Mouse (Mus musculus): ENCODE data around the gene Rap2a. TPM values are rescaled to one million over a fixed set of nuclear protein-coding genes. Genes with fewer than 3 reads are reported as not detected.

The Rap2a gene
- polyA plus RNA-seq, 1 experiment from 2014 or later = 24.6 TPM

- Histone ChIP-seq H3K9me3 (no peaks in the 10 kb centered on the region), H3K4me2 (peak overlapping the region; percentile 59), H3K4me3 (peak overlapping the region; percentile 85; the same call in 1 of the 2 replicates), H3K27me3 (no peaks in the 10 kb centered on the region), H3K9ac (peak overlapping the region; percentile 73; the same call in 1 of the 2 replicates), H3K27ac (replicated peaks) (peak overlapping the region; percentile 99), H3K36me3 (no peaks in the 10 kb centered on the region), H3K4me1 (replicated peaks) (peaks cover 25% of the 10 kb centered on the region)
- WGBS = 73% methylated on average over 7 of the region's 7 CpGs
- ATAC-seq (ENCODE audit: low FRiP score, low read depth) = no peak
Observed at GRCm38 (mm10) chr14:120476186-120476697, 2.0 kb upstream of the Rap2a start.

- WGBS = under 1% methylated on average over 45 of the region's 46 CpGs
- peaks cover 35% of the 10 kb centered on the region for H3K4me1 ChIP-seq (replicated peaks)
- H3K4me2 ChIP-seq = peak overlapping the region; percentile 61
- peak overlapping the region; percentile 99 for H3K27ac ChIP-seq (replicated peaks)
- peak; percentile 97 for ATAC-seq (ENCODE audit: low FRiP score, low read depth)
- H3K9ac ChIP-seq = peak overlapping the region; percentile 73
- no peaks in the 10 kb centered on the region for H3K36me3 ChIP-seq
- no peaks in the 10 kb centered on the region for H3K9me3 ChIP-seq
- H3K27me3 ChIP-seq = no peaks in the 10 kb centered on the region
- peak overlapping the region; percentile 85 for H3K4me3 ChIP-seq
Observed at GRCm38 (mm10) chr14:120477288-120477981, 809 bp upstream of the Rap2a start.

- H3K36me3 ChIP-seq = no peaks in the 10 kb centered on the region
- H3K4me1 ChIP-seq (replicated peaks) = peaks cover 35% of the 10 kb centered on the region
- no peaks in the 10 kb centered on the region for H3K27me3 ChIP-seq
- ATAC-seq (ENCODE audit: low FRiP score, low read depth) = no peak; the same call in 1 of the 2 replicates
- WGBS = under 1% methylated on average over 60 of the region's 62 CpGs
- H3K4me2 ChIP-seq = peak overlapping the region; percentile 61
- peak overlapping the region; percentile 99 for H3K27ac ChIP-seq (replicated peaks)
- peak overlapping the region; percentile 85 for H3K4me3 ChIP-seq
- no peaks in the 10 kb centered on the region for H3K9me3 ChIP-seq
- H3K9ac ChIP-seq = peak overlapping the region; percentile 91
Observed at GRCm38 (mm10) chr14:120478641-120479341, 547 bp downstream of the Rap2a start.

GRCm38 (mm10) chr14:120480341-120480900, 2.2 kb downstream of the Rap2a start:
- Histone ChIP-seq H3K4me2 (peak overlapping the region; percentile 61), H3K36me3 (no peaks in the 10 kb centered on the region), H3K4me1 (replicated peaks) (peaks cover 35% of the 10 kb centered on the region), H3K27me3 (no peaks in the 10 kb centered on the region), H3K27ac (replicated peaks) (no peak overlapping the region), H3K9me3 (no peaks in the 10 kb centered on the region), H3K4me3 (peak overlapping the region; percentile 23), H3K9ac (no peak overlapping the region)
- WGBS = 85% methylated on average over 8 of the region's 8 CpGs
- ATAC-seq (ENCODE audit: low FRiP score, low read depth) = no peak

- Histone ChIP-seq H3K4me3 (no peak overlapping the region), H3K9me3 (no peaks in the 10 kb centered on the region), H3K27ac (replicated peaks) (no peak overlapping the region), H3K9ac (no peak overlapping the region), H3K27me3 (no peaks in the 10 kb centered on the region), H3K4me2 (peak overlapping the region; percentile 61), H3K36me3 (no peaks in the 10 kb centered on the region), H3K4me1 (replicated peaks) (peaks cover 35% of the 10 kb centered on the region)
- WGBS = 94% methylated on average over 4 of the region's 4 CpGs
- ATAC-seq (ENCODE audit: low FRiP score, low read depth) = no peak
Observed at GRCm38 (mm10) chr14:120480927-120481326, 2.7 kb downstream of the Rap2a start.

- Histone ChIP-seq H3K4me1 (replicated peaks) (peaks cover 26% of the 10 kb centered on the region), H3K9ac (no peak overlapping the region), H3K27me3 (no peaks in the 10 kb centered on the region), H3K27ac (replicated peaks) (no peak overlapping the region), H3K36me3 (no peaks in the 10 kb centered on the region), H3K4me2 (no peak overlapping the region), H3K4me3 (no peak overlapping the region), H3K9me3 (no peaks in the 10 kb centered on the region)
- 90% methylated on average over 5 of the region's 5 CpGs for WGBS
- ATAC-seq (ENCODE audit: low FRiP score, low read depth) = no peak
Observed at GRCm38 (mm10) chr14:120484561-120484960, 6.3 kb downstream of the Rap2a start.

- Histone ChIP-seq H3K4me2 (no peak overlapping the region), H3K27ac (replicated peaks) (no peak overlapping the region), H3K27me3 (no peaks in the 10 kb centered on the region), H3K9ac (no peak overlapping the region), H3K9me3 (no peaks in the 10 kb centered on the region), H3K4me3 (no peak overlapping the region), H3K36me3 (no peaks in the 10 kb centered on the region), H3K4me1 (replicated peaks) (peaks cover 11% of the 10 kb centered on the region; the same call in 1 of the 2 replicates)
- 68% methylated on average over 5 of the region's 5 CpGs for WGBS
- no peak for ATAC-seq (ENCODE audit: low FRiP score, low read depth)
Observed at GRCm38 (mm10) chr14:120496284-120496683, 18.0 kb downstream of the Rap2a start.

GRCm38 (mm10) chr14:120496827-120497226, 18.6 kb downstream of the Rap2a start:
- no peaks in the 10 kb centered on the region for H3K36me3 ChIP-seq
- H3K9ac ChIP-seq = no peak overlapping the region
- no peak overlapping the region for H3K27ac ChIP-seq (replicated peaks)
- ATAC-seq (ENCODE audit: low FRiP score, low read depth) = no peak
- H3K4me2 ChIP-seq = no peak overlapping the region
- peaks cover 11% of the 10 kb centered on the region; the same call in 1 of the 2 replicates for H3K4me1 ChIP-seq (replicated peaks)
- no peaks in the 10 kb centered on the region for H3K27me3 ChIP-seq
- no peak overlapping the region for H3K4me3 ChIP-seq
- no peaks in the 10 kb centered on the region for H3K9me3 ChIP-seq
- WGBS = 80% methylated on average over 5 of the region's 5 CpGs

GRCm38 (mm10) chr14:120499096-120499495, 20.9 kb downstream of the Rap2a start:
- H3K4me2 ChIP-seq = no peak overlapping the region
- H3K4me3 ChIP-seq = no peak overlapping the region
- no peaks in the 10 kb centered on the region for H3K27me3 ChIP-seq
- no peak overlapping the region for H3K27ac ChIP-seq (replicated peaks)
- H3K9me3 ChIP-seq = no peaks in the 10 kb centered on the region
- H3K9ac ChIP-seq = no peak overlapping the region
- ATAC-seq (ENCODE audit: low FRiP score, low read depth) = no peak
- WGBS = 94% methylated on average over 10 of the region's 10 CpGs
- H3K4me1 ChIP-seq (replicated peaks) = peaks cover 11% of the 10 kb centered on the region; the same call in 1 of the 2 replicates
- no peaks in the 10 kb centered on the region for H3K36me3 ChIP-seq

GRCm38 (mm10) chr14:120499601-120500000, 21.4 kb downstream of the Rap2a start:
- Histone ChIP-seq H3K27me3 (no peaks in the 10 kb centered on the region), H3K27ac (replicated peaks) (no peak overlapping the region), H3K4me3 (no peak overlapping the region), H3K9me3 (no peaks in the 10 kb centered on the region), H3K9ac (no peak overlapping the region), H3K4me1 (replicated peaks) (peaks cover 11% of the 10 kb centered on the region; the same call in 1 of the 2 replicates), H3K36me3 (no peaks in the 10 kb centered on the region), H3K4me2 (no peak overlapping the region)
- ATAC-seq (ENCODE audit: low FRiP score, low read depth) = no peak
- 93% methylated on average over 6 of the region's 6 CpGs for WGBS

- Histone ChIP-seq H3K27ac (replicated peaks) (no peak overlapping the region), H3K9ac (no peak overlapping the region), H3K9me3 (no peaks in the 10 kb centered on the region), H3K4me2 (no peak overlapping the region), H3K36me3 (no peaks in the 10 kb centered on the region), H3K4me3 (no peak overlapping the region), H3K4me1 (replicated peaks) (peaks cover 11% of the 10 kb centered on the region; the same call in 1 of the 2 replicates), H3K27me3 (no peaks in the 10 kb centered on the region)
- WGBS = 84% methylated on average over 12 of the region's 12 CpGs
- ATAC-seq (ENCODE audit: low FRiP score, low read depth) = no peak
Observed at GRCm38 (mm10) chr14:120500021-120500560, 21.8 kb downstream of the Rap2a start.
